Mouse (Mus musculus) midbrain, postnatal 0 days (tissue): ENCODE measurements at regions not wholly inside any gene's neighbourhood (a gene's known extent, or its start where the extent isn't known, plus 50 kb on each side); places are given as distances from the start of the nearest gene placed in this dataset.

Source experiments
- ATAC-seq: fragments of 200-750 bp; cut with Nextera tagmentation; 2 replicates; pipeline ENCODE4 v1.8.0; 2017; ENCODE audit warnings: moderate number of reproducible peaks, mild to moderate bottlenecking, moderate TSS enrichment, moderate library complexity; ENCODE audit not compliant: low FRiP score
- DNase-seq: peaks from one replicate; pipeline ENCODE4 v3.0.0-alpha.2; 2015; ENCODE audit warnings: low spot score
- H3K27ac ChIP-seq: fragments of 300-500 bp; sonication (generic); 2 replicates; pipeline ENCODE4 v1.5.1; 2014; ENCODE audit warnings: low read depth, mild to moderate bottlenecking, low read length, mixed read lengths
- H3K27me3 ChIP-seq: fragments of 300-500 bp; sonication (generic); 2 replicates; pipeline ENCODE4 v1.6.1; 2014; ENCODE audit warnings: low read length, control low read depth, mixed read lengths; ENCODE audit not compliant: insufficient read depth
- H3K36me3 ChIP-seq: fragments of 300-500 bp; sonication (generic); 2 replicates; pipeline ENCODE4 v1.6.1; 2014; ENCODE audit warnings: low read length, control low read depth, mixed read lengths; ENCODE audit not compliant: insufficient read depth
- H3K4me1 ChIP-seq: fragments of 300-500 bp; sonication (generic); 2 replicates; pipeline ENCODE4 v1.6.1; 2014; ENCODE audit warnings: mild to moderate bottlenecking, control low read depth, antibody characterized with exemption, low read length, mixed read lengths; ENCODE audit not compliant: insufficient read depth
- H3K4me2 ChIP-seq: fragments of 300-500 bp; sonication (generic); 2 replicates; pipeline ENCODE4 v1.6.1; 2014; ENCODE audit warnings: low read depth, mild to moderate bottlenecking, low read length, mixed read lengths; ENCODE audit not compliant: poor library complexity, severe bottlenecking
- H3K4me3 ChIP-seq: fragments of 300-500 bp; sonication (generic); 2 replicates; pipeline ENCODE4 v1.5.1; 2014; ENCODE audit warnings: low read depth, mild to moderate bottlenecking, low read length, moderate library complexity
- H3K9ac ChIP-seq: fragments of 300-500 bp; sonication (generic); replicated peaks from 2 replicates; pipeline ENCODE4 v1.6.1; 2014; ENCODE audit warnings: mild to moderate bottlenecking, low read length, moderate library complexity, mixed read lengths; ENCODE audit not compliant: poor library complexity, severe bottlenecking
- H3K9me3 ChIP-seq: fragments of 300-500 bp; sonication (generic); 2 replicates; pipeline ENCODE4 v1.6.1; 2016; ENCODE audit warnings: low read length, control low read depth
- CTCF ChIP-seq: IDR thresholded peaks from 2 replicates; pipeline ENCODE4 v1.5.1; 2016; ENCODE audit warnings: antibody characterized with exemption, mild to moderate bottlenecking
- WGBS: fragments of 180-500 bp; shearing (Covaris S2); extraction: QIAGEN DNeasy Blood & Tissue Kit; methylation state at CpG from one replicate; pipeline ENCODE4 v1.1.7; 2014; 5-methylcytosine and 5-hydroxymethylcytosine counted together

- no peak overlapping the region for H3K4me3 ChIP-seq
- H3K4me2 ChIP-seq, result no peak overlapping the region
- ATAC-seq (no peak), DNase-seq (no peak)
- H3K9ac ChIP-seq, result no peak overlapping the region
- no peaks in the 10 kb centered on the region for H3K36me3 ChIP-seq
- TF ChIP-seq CTCF, result no peak
- H3K27ac ChIP-seq, result no peak overlapping the region
- H3K27me3 ChIP-seq, result no peaks in the 10 kb centered on the region
- WGBS, result 94% methylated on average over 4 of the region's 4 CpGs
- H3K4me1 ChIP-seq, result no peaks in the 10 kb centered on the region
- no peaks in the 10 kb centered on the region for H3K9me3 ChIP-seq
These were observed 370.9 kb downstream of the Efna5 start for GRCm38 (mm10) chr17:62510184-62510583.

GRCm38 (mm10) chr17:62507766-62508485 lies 373.2 kb downstream of the Efna5 start:
- H3K36me3 ChIP-seq, result no peaks in the 10 kb centered on the region
- H3K4me3 ChIP-seq, result no peak overlapping the region
- WGBS, result 78% methylated on average over 13 of the region's 13 CpGs
- H3K4me1 ChIP-seq, result no peaks in the 10 kb centered on the region
- H3K27ac ChIP-seq, result no peak overlapping the region
- H3K27me3 ChIP-seq, result no peaks in the 10 kb centered on the region
- no peaks in the 10 kb centered on the region for H3K9me3 ChIP-seq
- no peak for TF ChIP-seq CTCF
- H3K4me2 ChIP-seq, result no peak overlapping the region
- DNase-seq, result no peak
- no peak overlapping the region for H3K9ac ChIP-seq
- ATAC-seq, result no peak

GRCm38 (mm10) chr17:62504691-62505090 lies 376.4 kb downstream of the Efna5 start:
- Histone ChIP-seq H3K36me3 (no peaks in the 10 kb centered on the region), H3K4me1 (no peaks in the 10 kb centered on the region), H3K9me3 (no peaks in the 10 kb centered on the region), H3K27ac (no peak overlapping the region), H3K4me3 (no peak overlapping the region), H3K27me3 (no peaks in the 10 kb centered on the region), H3K4me2 (no peak overlapping the region), H3K9ac (no peak overlapping the region)
- no peak for TF ChIP-seq CTCF
- WGBS, result 74% methylated on average over 6 of the region's 6 CpGs
- DNase-seq (no peak), ATAC-seq (no peak)

GRCm38 (mm10) chr17:62470739-62471138 lies 410.4 kb downstream of the Efna5 start:
- DNase-seq (no peak), ATAC-seq (no peak)

DNA sequence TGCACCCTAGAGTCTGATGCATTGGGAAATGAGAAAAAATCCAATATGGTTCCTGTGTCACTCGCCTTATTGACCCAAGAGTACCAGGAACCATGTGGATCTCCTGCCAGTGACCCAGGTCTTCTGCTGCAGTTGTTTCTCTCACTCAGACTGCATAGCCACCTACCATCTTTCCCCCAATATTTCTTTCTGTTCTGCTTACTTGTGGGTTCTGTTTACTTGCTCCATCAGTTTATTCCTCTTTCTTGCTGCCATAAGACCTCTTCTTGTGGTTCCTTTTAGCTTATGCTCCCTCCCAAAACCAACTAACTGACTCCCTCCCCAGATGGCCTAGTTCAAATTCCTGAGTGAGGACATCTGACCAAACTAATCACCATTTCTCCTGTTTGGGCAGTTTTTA lies 411.8 kb downstream of the Efna5 start:
- ATAC-seq, result no peak
- no peak overlapping the region for H3K9ac ChIP-seq

More at GRCm38 (mm10) chr17:62470739-62471138, 410.4 kb downstream of the Efna5 start:
- 90% methylated on average over 5 of the region's 5 CpGs for WGBS
- Histone ChIP-seq H3K36me3 (no peaks in the 10 kb centered on the region), H3K4me3 (no peak overlapping the region), H3K9me3 (no peaks in the 10 kb centered on the region), H3K4me2 (no peak overlapping the region), H3K9ac (no peak overlapping the region), H3K27me3 (no peaks in the 10 kb centered on the region), H3K4me1 (no peaks in the 10 kb centered on the region), H3K27ac (no peak overlapping the region)
- no peak for TF ChIP-seq CTCF

DNA sequence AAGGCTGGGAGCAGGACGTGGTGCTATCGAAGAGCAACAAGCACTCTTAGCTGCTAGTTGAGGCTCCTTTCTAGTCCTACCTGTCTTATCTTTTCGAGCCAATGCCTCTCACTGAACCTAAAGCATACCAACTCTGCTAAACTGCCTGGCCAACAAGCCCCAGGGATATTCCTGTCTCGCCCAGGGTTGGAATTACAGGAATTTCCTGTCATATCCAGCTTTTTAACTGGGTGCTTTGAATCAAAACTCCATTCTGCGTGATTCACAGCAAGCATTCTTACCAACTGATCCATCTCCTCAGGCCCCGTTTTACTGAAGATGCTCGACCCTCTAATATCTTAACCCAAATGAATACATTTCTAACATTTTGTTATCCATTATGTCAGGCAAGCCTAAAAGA lies 412.3 kb downstream of the Efna5 start:
- no peak overlapping the region for H3K4me3 ChIP-seq

More for the DNA sequence above, 411.8 kb downstream of the Efna5 start:
- Histone ChIP-seq H3K36me3 (no peaks in the 10 kb centered on the region), H3K4me3 (no peak overlapping the region), H3K9me3 (no peaks in the 10 kb centered on the region), H3K4me1 (no peaks in the 10 kb centered on the region), H3K27me3 (no peaks in the 10 kb centered on the region), H3K27ac (no peak overlapping the region), H3K4me2 (no peak overlapping the region)
- 91% methylated on average over 1 of the region's 1 CpGs for WGBS
- TF ChIP-seq CTCF, result no peak
- DNase-seq, result no peak

More for the DNA sequence above, 412.3 kb downstream of the Efna5 start:
- Histone ChIP-seq H3K27me3 (no peaks in the 10 kb centered on the region), H3K4me1 (no peaks in the 10 kb centered on the region), H3K9ac (no peak overlapping the region), H3K4me2 (no peak overlapping the region), H3K27ac (no peak overlapping the region), H3K9me3 (no peaks in the 10 kb centered on the region), H3K36me3 (no peaks in the 10 kb centered on the region)
- WGBS, result 80% methylated on average over 7 of the region's 7 CpGs
- no peak for TF ChIP-seq CTCF
- DNase-seq (no peak), ATAC-seq (no peak)
